Mouse (Mus musculus) lung, adult 2 months (tissue): Measurements from ENCODE around the gene Prr7. TPM values are rescaled to one million over a fixed set of nuclear protein-coding genes. Genes with fewer than 3 reads are reported as not detected.

ENCODE experiments used
- DNase-seq: peaks from one replicate; pipeline ENCODE4 v3.0.0; 2022
- H3K4me1 ChIP-seq: fragments of 200-500 bp; 2 replicates; pipeline ENCODE4 v1.6.1; 2011; ENCODE audit warnings: low read length; ENCODE audit not compliant: control insufficient read depth, insufficient read depth
- H3K4me3 ChIP-seq: fragments of 200-500 bp; replicated peaks from 2 replicates; pipeline ENCODE3; 2011; ENCODE audit warnings: low read depth, mild to moderate bottlenecking, control low read depth, low read length; ENCODE audit errors: extremely low read depth
- CTCF ChIP-seq: fragments of 200-500 bp; IDR thresholded peaks from 2 replicates; pipeline ENCODE4 v1.5.1; 2011; ENCODE audit warnings: mild to moderate bottlenecking, low read length, control low read depth; ENCODE audit not compliant: insufficient read depth
- POLR2A ChIP-seq: fragments of 200-500 bp; IDR thresholded peaks from 2 replicates; pipeline ENCODE4 v1.6.1; 2011; ENCODE audit warnings: low read depth, mild to moderate bottlenecking, control low read depth, low read length, borderline replicate concordance; ENCODE audit errors: extremely low read depth
- WGBS: fragments of 180-500 bp; shearing (Covaris S2); methylation state at CpG from one replicate; pipeline ENCODE4 v1.1.7; 2018; 5-methylcytosine and 5-hydroxymethylcytosine counted together
- polyA plus RNA-seq: library from polyadenylated mRNA; depleted of rRNA; stranded (reverse); fragments of >200 nt; gene quantifications from 2 replicates; pipeline ENCODE4 v1.2.3, GENCODE M21; 2012

The Prr7 gene
- polyA plus RNA-seq, 1 experiment = 5.6 TPM

DNA sequence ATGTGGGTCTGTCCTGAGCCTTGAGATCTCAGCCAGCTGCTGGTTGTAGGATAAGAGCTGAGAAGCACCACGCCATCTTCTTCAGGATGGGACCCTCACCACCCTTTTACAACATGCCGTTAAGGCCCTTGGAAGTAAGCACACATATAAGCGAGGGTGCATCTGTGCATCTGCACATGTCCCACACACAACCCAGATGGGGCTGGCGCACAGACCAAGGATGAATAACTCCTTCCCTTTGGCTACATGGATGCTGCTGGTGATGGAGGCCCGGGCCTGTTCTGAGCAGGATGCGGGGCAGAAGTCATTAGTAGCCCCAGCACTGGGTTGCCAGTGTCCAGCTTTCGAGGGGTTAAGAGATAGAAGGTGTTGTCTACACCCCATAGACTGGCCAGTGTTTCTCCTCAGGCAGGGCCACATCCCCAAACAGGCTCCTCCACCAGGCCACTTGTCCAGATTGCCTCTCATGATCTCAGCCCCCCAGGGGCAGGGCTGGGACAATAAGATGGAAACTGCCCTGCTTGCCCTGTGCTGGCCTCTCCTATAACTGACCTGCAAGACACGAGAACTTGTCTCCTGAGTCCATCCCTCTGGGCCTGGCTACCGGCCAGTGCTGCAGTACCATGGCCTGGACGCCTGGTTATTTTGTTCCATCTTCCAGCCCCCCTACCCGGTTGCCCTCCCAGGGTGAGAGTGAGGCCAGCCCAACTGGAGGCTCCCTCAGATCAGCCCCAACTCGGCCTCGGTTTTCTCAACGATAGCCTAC lies 22.1 kb downstream of the Prr7 start:
- DNase-seq = no peak
- H3K4me3 ChIP-seq = no peak overlapping the region
- peaks cover 7% of the 10 kb centered on the region for H3K4me1 ChIP-seq
- TF ChIP-seq CTCF (no peak), POLR2A (no peak)
- 51% methylated on average over 14 of the region's 14 CpGs for WGBS

GRCm38 (mm10) chr13:55486916-55487577 lies 23.0 kb downstream of the Prr7 start:
- WGBS = 2% methylated on average over 29 of the region's 29 CpGs
- peak overlapping the region; percentile 70 for H3K4me3 ChIP-seq
- TF ChIP-seq CTCF (no peak), POLR2A (no peak)
- H3K4me1 ChIP-seq = peaks cover 7% of the 10 kb centered on the region
- no peak for DNase-seq

DNA sequence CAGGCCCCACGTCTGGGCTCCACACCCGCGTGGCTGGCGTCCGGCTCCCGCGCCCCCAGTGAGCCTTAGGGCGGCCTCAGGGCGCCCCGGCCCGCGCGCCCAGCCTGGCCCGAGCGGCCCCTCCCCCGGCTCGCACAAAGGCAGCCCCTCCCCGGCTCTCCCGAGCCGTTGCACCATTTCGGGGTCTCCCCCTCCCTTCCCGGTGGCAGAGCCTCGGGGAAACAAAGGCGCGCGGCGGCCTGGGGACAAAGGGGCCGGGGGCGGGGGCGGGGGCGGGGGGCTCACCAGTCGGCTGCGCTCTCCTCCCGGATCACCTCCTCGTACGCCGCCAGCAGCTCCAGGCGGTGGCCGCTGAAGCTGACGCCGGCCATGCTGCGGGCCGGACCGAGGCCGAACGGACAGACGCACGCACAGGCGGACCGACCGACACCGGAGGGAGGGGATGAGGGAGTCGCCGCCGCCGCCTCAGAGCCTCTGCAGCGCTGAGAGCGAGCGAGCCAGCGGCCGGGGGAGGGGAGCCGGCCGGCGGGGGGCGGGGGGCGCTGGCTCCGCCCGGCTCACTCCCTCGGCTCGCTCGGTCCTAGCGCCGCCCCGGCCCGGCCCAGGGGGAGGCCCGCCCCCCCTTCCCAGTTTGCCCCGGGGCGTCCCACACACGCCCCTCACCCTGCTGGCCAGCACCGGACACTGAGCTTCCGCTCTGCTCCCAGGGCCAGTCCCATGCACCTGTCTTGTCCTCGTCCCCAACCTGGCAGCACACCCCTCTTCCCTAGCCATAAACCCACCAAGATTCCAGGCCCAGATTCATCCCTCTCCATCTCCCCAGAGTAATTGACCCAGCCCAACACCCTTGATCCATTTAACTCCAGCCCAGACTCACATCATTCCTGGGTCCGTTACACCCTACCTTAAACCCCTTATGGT lies 23.8 kb downstream of the Prr7 start, which contains the start of gene Dbn1:
Gene Dbn1, minus strand, starts transcription at position 534 of the 921 bp plus-strand sequence.
- TF ChIP-seq POLR2A (no peak), CTCF (no peak)
- WGBS = 2% methylated on average over 64 of the region's 83 CpGs
- Histone ChIP-seq H3K4me3 (peak within 1 kb of the TSS; percentile 70), H3K4me1 (peaks cover 7% of the 10 kb centered on the region)
- DNase-seq = no peak

GRCm38 (mm10) chr13:55494257-55494656 lies 30.2 kb downstream of the Prr7 start:
- Histone ChIP-seq H3K4me1 (no peaks in the 10 kb centered on the region), H3K4me3 (no peak overlapping the region)
- no peak for TF ChIP-seq POLR2A
- no peak for TF ChIP-seq CTCF
- 9% methylated on average over 2 of the region's 2 CpGs for WGBS
- no peak for DNase-seq

DNA sequence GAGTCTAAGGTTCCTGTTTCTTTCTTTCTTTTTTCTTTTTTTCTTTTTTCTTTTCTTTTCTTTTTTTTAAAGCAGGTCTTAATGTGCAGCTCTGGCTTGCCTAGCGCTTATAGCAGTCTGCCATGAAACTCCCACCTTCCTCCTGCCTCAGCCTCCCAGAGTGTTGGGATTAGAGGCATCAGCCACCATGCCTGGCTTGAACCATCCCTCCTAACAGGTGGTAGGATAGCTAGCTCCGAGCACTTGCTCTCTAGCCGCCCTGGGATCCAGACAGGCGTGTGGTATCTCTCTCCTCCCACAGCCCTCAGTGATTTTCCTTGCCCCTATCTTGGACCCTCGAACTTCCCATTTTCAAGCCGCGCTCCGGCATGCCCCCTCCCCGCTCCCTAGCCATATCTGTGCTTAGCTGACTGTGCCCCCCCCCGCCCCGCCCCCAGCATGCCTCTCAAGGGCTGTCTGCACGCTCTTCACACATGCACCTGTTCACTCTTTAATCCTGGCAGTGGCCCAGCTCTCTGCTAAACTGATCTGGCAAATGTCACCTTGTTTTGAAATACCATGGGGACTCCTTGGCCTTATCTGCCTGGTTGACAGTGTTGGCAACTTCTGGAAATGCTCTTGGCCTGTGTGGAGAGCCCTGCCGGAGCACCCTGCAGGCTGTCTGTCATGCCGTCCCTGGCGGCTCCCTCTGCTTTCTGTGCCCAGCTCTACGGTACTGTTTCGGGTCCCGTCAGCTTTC lies 31.0 kb downstream of the Prr7 start:
- no peak for TF ChIP-seq POLR2A
- no peak for TF ChIP-seq CTCF
- H3K4me3 ChIP-seq = no peak overlapping the region
- 28% methylated on average over 18 of the region's 18 CpGs for WGBS
- no peaks in the 10 kb centered on the region for H3K4me1 ChIP-seq
- DNase-seq = peak; percentile 31

GRCm38 (mm10) chr13:55495702-55496101 lies 31.6 kb downstream of the Prr7 start:
- WGBS = 54% methylated on average over 4 of the region's 4 CpGs
- TF ChIP-seq POLR2A (no peak), CTCF (no peak)
- Histone ChIP-seq H3K4me3 (no peak overlapping the region), H3K4me1 (no peaks in the 10 kb centered on the region)
- no peak for DNase-seq

- DNase-seq = no peak
- H3K4me3 ChIP-seq = no peak overlapping the region
- TF ChIP-seq CTCF (no peak), POLR2A (no peak)
- no peaks in the 10 kb centered on the region for H3K4me1 ChIP-seq
- 68% methylated on average over 6 of the region's 6 CpGs for WGBS
Measured at GRCm38 (mm10) chr13:55496661-55497060, 32.6 kb downstream of the Prr7 start.

DNA sequence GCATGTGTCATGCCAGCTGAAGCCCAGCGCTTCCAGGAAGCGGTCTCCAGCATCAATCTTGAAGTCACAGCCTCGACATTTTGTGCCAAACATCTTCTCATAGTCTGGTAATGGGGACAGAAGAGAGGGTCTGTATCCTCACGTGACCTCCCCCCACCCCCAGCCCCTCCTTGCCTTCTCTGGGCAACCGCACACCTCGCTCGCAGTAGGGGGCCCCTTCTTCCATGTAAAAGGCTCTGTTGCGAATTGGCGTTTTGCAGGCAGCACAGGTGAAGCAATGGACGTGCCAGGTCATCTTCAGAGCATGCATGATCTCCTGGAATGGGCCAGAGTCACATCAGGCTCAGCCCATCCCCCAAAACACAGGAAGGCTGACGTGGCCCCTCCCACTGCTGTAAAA lies 34.8 kb downstream of the Prr7 start:
- 77% methylated on average over 11 of the region's 11 CpGs for WGBS
- DNase-seq = no peak
- TF ChIP-seq CTCF = no peak
- no peak for TF ChIP-seq POLR2A
- Histone ChIP-seq H3K4me3 (no peak overlapping the region), H3K4me1 (no peaks in the 10 kb centered on the region)

GRCm38 (mm10) chr13:55500575-55500974 lies 36.5 kb downstream of the Prr7 start:
- DNase-seq = peak; percentile 39
- TF ChIP-seq POLR2A (no peak), CTCF (no peak)
- H3K4me3 ChIP-seq = no peak overlapping the region

More at GRCm38 (mm10) chr13:55500575-55500974, 36.5 kb downstream of the Prr7 start:
- H3K4me1 ChIP-seq = no peaks in the 10 kb centered on the region
- WGBS = 54% methylated on average over 10 of the region's 10 CpGs
